Mouse (Mus musculus): Measurements from ENCODE around the gene Misp. TPM values are rescaled to one million over a fixed set of nuclear protein-coding genes. Genes with fewer than 3 reads are reported as not detected.

The Misp gene
- polyA plus RNA-seq, 1 experiment from 2014 or later = 0.85 TPM

DNA sequence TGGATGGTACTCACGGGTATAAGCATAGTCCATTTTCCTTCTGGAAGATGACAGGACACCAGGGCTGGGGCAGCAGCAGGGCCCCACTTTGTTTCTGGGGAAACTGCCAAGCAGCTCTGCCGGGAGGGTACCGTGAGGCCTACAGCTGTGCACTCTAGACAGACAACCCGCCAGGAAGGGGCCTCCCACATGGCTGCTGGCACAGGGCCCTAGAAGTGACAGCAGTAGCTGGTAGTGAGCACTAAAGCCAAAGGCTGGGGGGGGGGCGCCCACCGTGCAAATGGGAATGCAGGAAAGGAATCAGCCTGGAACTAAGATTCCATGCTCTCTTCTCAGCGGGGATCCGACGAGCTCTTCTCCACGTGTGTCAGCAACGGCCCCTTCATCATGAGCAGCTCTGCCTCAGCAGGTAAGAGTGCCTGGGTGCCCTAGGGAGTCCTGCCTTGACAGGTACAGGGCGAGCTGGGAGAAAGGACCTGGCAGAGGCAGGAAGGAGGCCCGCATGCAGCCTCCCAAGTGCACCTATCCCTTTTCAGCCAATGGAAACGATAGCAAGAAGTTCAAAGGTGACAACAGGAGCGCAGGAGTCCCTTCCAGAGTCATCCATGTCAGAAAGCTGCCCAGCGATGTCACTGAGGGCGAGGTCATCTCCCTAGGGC lies 37.8 kb downstream of the Misp start:
- H3K27ac ChIP-seq = peak overlapping the region; percentile 54
- no peaks in the 10 kb centered on the region for H3K27me3 ChIP-seq
- peak overlapping the region; percentile 100 for H3K4me2 ChIP-seq (replicated peaks)
- no peaks in the 10 kb centered on the region for H3K9me3 ChIP-seq
- peak overlapping the region; percentile 98 for H3K9ac ChIP-seq (replicated peaks)
- no peak for ATAC-seq
- H3K4me3 ChIP-seq (replicated peaks) = peak overlapping the region; percentile 99
- peaks cover 43% of the 10 kb centered on the region for H3K4me1 ChIP-seq (replicated peaks)
- WGBS = 60% methylated on average over 17 of the region's 17 CpGs
- peaks cover 73% of the 10 kb centered on the region for H3K36me3 ChIP-seq

- no peak for ATAC-seq
- WGBS = 92% methylated on average over 11 of the region's 11 CpGs
- Histone ChIP-seq H3K27ac (peak overlapping the region; percentile 54; the same call in 1 of the 2 replicates), H3K36me3 (peaks cover 77% of the 10 kb centered on the region), H3K27me3 (no peaks in the 10 kb centered on the region), H3K4me3 (replicated peaks) (no peak overlapping the region), H3K4me1 (replicated peaks) (peaks cover 40% of the 10 kb centered on the region), H3K4me2 (replicated peaks) (peak overlapping the region; percentile 100; the same call in 1 of the 2 replicates), H3K9ac (replicated peaks) (no peak overlapping the region; the same call in 1 of the 2 replicates), H3K9me3 (no peaks in the 10 kb centered on the region)
Measured at GRCm38 (mm10) chr10:79859116-79859515, 38.3 kb downstream of the Misp start.

GRCm38 (mm10) chr10:79860079-79860911 lies 39.5 kb downstream of the Misp start:
- Histone ChIP-seq H3K27ac (no peak overlapping the region), H3K4me3 (replicated peaks) (no peak overlapping the region), H3K9me3 (no peaks in the 10 kb centered on the region), H3K36me3 (peaks cover 89% of the 10 kb centered on the region), H3K9ac (replicated peaks) (no peak overlapping the region), H3K27me3 (no peaks in the 10 kb centered on the region), H3K4me2 (replicated peaks) (no peak overlapping the region), H3K4me1 (replicated peaks) (peaks cover 47% of the 10 kb centered on the region)
- 93% methylated on average over 26 of the region's 26 CpGs for WGBS
- no peak for ATAC-seq

DNA sequence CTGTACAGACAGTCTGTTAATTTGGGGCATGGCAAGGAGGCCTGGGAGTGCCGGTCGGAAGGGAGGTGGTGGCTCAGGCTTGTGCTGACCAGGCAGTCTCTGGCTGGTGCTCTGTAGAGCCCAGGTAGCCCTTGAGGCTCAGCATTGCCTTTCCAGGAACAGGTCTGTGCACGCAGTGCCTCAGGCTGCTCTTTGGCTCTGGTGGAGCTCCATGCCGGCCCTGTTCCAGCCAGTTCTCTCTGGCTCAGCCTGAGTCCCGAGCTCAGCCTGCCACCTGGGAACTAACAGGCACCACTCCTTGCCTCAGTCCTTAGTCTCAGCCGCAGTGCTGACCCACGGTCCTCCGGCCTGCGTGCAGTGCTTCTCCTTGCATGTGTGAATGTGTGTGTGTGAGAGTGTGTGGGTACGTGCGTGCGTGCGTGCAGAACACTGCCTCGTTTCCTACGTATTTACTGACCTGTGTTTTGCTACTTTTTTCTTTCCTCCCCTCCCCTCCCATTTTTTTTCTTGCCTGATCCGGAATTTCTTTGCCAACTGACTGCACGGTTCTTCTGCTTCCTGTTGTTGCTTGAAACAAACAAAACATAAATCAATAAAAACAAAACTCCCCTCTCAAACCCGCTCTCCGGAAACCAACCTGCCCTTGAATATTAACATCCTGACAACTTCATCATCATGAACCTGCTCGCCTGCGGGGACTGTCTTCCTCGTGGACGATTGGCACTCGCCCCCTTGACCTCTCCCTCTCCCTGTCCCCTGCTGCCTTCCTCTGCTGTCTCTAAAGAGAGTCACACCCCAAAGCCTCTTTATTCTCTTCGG lies 40.6 kb downstream of the Misp start:
- Histone ChIP-seq H3K36me3 (peaks cover 98% of the 10 kb centered on the region), H3K4me1 (replicated peaks) (peaks cover 47% of the 10 kb centered on the region), H3K27me3 (no peaks in the 10 kb centered on the region), H3K9me3 (no peaks in the 10 kb centered on the region), H3K4me3 (replicated peaks) (no peak overlapping the region), H3K27ac (no peak overlapping the region; the same call in 1 of the 2 replicates), H3K9ac (replicated peaks) (no peak overlapping the region), H3K4me2 (replicated peaks) (no peak overlapping the region)
- WGBS = 78% methylated on average over 25 of the region's 25 CpGs
- ATAC-seq = no peak

DNA sequence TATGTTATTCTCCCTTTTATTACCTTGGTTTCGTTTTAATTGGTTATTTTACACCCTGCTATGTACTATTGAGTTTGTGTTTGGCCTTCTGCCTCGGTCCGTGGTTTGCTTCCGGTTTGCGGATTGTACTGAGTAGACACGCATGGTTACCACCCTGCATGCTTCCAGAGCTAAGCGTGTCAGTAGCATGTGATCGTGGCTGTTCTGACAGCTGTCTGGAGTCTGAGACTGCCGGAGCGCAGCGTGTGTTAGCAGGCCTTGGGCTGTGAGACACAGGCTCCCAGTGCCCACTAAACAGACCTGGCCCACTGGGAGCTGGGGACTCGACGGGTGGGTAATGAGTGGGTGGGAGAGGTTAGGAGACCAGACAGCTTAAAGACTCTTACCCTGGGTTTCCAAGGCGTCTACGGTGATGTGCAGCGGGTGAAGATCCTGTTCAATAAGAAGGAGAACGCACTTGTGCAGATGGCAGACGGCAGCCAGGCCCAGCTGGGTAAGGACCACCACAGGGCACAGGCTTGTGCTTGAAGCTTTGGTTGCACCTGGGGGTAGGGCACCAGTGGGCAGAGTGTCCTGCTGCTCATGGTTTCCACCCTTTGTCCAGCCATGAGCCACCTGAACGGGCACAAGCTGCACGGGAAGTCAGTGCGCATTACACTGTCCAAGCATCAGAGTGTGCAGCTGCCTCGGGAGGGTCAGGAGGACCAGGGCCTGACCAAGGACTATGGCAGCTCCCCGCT lies 41.4 kb downstream of the Misp start:
- Histone ChIP-seq H3K27me3 (no peaks in the 10 kb centered on the region), H3K4me3 (replicated peaks) (no peak overlapping the region), H3K36me3 (peaks cover 98% of the 10 kb centered on the region), H3K9ac (replicated peaks) (no peak overlapping the region), H3K27ac (peak overlapping the region; percentile 52; the same call in 1 of the 2 replicates), H3K9me3 (no peaks in the 10 kb centered on the region), H3K4me1 (replicated peaks) (peaks cover 47% of the 10 kb centered on the region), H3K4me2 (replicated peaks) (no peak overlapping the region)
- 83% methylated on average over 23 of the region's 23 CpGs for WGBS
- ATAC-seq = no peak

- Histone ChIP-seq H3K9ac (replicated peaks) (no peak overlapping the region), H3K36me3 (peaks cover 96% of the 10 kb centered on the region), H3K4me3 (replicated peaks) (no peak overlapping the region), H3K27me3 (no peaks in the 10 kb centered on the region), H3K4me2 (replicated peaks) (no peak overlapping the region), H3K9me3 (no peaks in the 10 kb centered on the region), H3K4me1 (replicated peaks) (peaks cover 44% of the 10 kb centered on the region), H3K27ac (0 out of 2 replicates have a peak overlapping the region, but pooled peaks have one; percentile 21)
- no peak for ATAC-seq
- WGBS = 78% methylated on average over 10 of the region's 10 CpGs
Measured at GRCm38 (mm10) chr10:79862925-79863324, 42.1 kb downstream of the Misp start.

DNA sequence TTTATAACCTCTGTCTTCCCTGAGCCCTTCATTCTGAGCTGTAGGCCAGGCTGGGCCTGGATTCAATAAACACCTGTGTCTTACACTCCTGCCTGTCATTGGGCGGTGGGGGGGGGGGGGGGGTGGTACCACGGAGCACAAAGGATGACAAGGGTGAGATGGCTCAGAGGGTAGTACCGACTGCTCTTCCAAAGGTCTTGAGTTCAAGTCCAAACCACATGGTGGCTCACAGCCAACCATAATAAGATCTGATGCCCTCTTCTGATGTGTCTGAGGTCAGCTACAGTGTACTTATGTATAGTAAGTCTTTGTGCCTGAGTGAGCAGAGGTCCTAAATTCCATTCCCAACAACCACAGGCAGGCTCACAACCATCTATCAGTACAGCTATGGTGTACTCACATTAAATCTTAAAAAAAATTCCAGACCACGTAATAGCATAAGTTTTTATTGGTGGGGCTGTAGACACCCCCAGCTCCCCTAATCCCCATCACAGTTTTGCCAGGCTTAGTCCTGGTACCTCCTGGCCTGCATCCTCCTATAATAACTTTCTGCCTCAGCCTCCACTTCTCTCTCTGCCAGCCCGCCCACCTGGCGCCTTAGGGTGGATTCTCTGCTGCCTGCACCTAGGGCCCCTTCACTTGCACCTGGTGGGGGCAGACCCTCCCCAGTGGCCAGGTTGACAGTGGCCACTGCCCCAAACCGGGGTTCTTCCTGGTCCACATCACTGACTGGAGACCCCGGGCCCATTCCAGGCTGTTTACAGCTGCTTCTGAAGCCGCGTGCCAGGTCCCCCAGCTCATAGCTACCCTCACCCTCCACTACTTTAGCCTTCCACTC lies 43.8 kb downstream of the Misp start:
- Histone ChIP-seq H3K4me1 (replicated peaks) (peaks cover 43% of the 10 kb centered on the region), H3K9me3 (no peaks in the 10 kb centered on the region), H3K9ac (replicated peaks) (peak overlapping the region; percentile 41; the same call in 1 of the 2 replicates), H3K4me3 (replicated peaks) (no peak overlapping the region), H3K27me3 (no peaks in the 10 kb centered on the region), H3K27ac (peak overlapping the region; percentile 35), H3K36me3 (peaks cover 92% of the 10 kb centered on the region), H3K4me2 (replicated peaks) (no peak overlapping the region)
- peak; percentile 15 for ATAC-seq
- WGBS = 59% methylated on average over 10 of the region's 10 CpGs

- Histone ChIP-seq H3K9ac (replicated peaks) (peak overlapping the region; percentile 41; the same call in 1 of the 2 replicates), H3K27me3 (no peaks in the 10 kb centered on the region), H3K4me2 (replicated peaks) (no peak overlapping the region), H3K4me3 (replicated peaks) (no peak overlapping the region), H3K4me1 (replicated peaks) (peaks cover 49% of the 10 kb centered on the region), H3K9me3 (no peaks in the 10 kb centered on the region), H3K27ac (peak overlapping the region; percentile 35), H3K36me3 (peaks cover 92% of the 10 kb centered on the region)
- WGBS = 71% methylated on average over 12 of the region's 12 CpGs
- ATAC-seq = peak; percentile 34; the same call in 1 of the 2 replicates
Measured at GRCm38 (mm10) chr10:79865189-79865601, 44.4 kb downstream of the Misp start.

DNA sequence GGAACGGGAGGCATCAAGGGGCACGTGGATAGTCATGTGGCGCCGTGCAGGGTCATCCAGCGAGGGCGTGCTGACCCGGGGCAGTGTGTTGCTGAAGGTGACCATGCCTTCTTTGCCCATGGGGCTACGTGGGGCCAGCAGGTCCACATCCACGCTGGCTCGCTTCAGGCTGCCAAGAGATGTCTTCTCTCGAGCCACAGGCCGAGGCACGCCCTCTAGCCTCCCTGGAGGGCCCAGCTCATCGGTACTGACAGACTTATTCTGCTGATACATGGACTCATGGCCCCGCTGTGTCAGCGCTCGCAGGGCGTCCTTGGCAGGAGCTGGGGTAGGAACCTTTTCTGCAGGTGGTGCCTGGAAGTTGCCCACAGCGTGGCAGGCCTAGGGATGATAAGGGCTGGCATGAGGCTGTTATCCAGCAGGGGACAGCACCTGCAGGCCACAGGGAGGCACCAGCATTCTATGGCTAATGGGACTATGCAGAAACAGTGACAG lies 45.1 kb downstream of the Misp start:
- H3K36me3 ChIP-seq = peaks cover 90% of the 10 kb centered on the region
- H3K4me2 ChIP-seq (replicated peaks) = no peak overlapping the region
- 0 out of 2 replicates have a peak, but pooled peaks have one; percentile 12 for ATAC-seq
- H3K27me3 ChIP-seq = no peaks in the 10 kb centered on the region
- H3K4me1 ChIP-seq (replicated peaks) = peaks cover 54% of the 10 kb centered on the region
- no peaks in the 10 kb centered on the region for H3K9me3 ChIP-seq
- H3K4me3 ChIP-seq (replicated peaks) = no peak overlapping the region
- H3K9ac ChIP-seq (replicated peaks) = peak overlapping the region; percentile 41; the same call in 1 of the 2 replicates
- 0 out of 2 replicates have a peak overlapping the region, but pooled peaks have one; percentile 44 for H3K27ac ChIP-seq
- WGBS = 77% methylated on average over 19 of the region's 19 CpGs

GRCm38 (mm10) chr10:79866601-79867000 lies 45.8 kb downstream of the Misp start:
- Histone ChIP-seq H3K4me2 (replicated peaks) (no peak overlapping the region), H3K27me3 (no peaks in the 10 kb centered on the region), H3K9ac (replicated peaks) (no peak overlapping the region), H3K4me1 (replicated peaks) (peaks cover 62% of the 10 kb centered on the region), H3K9me3 (no peaks in the 10 kb centered on the region), H3K4me3 (replicated peaks) (no peak overlapping the region), H3K36me3 (peaks cover 90% of the 10 kb centered on the region), H3K27ac (0 out of 2 replicates have a peak overlapping the region, but pooled peaks have one; percentile 44)
- ATAC-seq = no peak
- WGBS = 80% methylated on average over 11 of the region's 11 CpGs

Data from midbrain, embryonic 13.5 days (tissue).